Mouse (Mus musculus): ENCODE results near the gene Amph.

Amph gene

GRCm38 (mm10) chr13:19139771-19140170 lies 191.8 kb downstream of the Amph start:
- DNase-seq (ENCODE audit: low spot score), result no peak

- no peak for DNase-seq (ENCODE audit: low spot score)
Observed at GRCm38 (mm10) chr13:19143766-19144165, 195.8 kb downstream of the Amph start.

- no peak for DNase-seq (ENCODE audit: low spot score)
Observed at GRCm38 (mm10) chr13:19147468-19147867, 199.5 kb downstream of the Amph start.

GRCm38 (mm10) chr13:19149574-19149973 lies 201.6 kb downstream of the Amph start:
- no peak for DNase-seq (ENCODE audit: low spot score)

- no peak for DNase-seq (ENCODE audit: low spot score)
Observed at GRCm38 (mm10) chr13:19150438-19151301, 202.7 kb downstream of the Amph start.

GRCm38 (mm10) chr13:19152126-19152525 lies 204.1 kb downstream of the Amph start:
- DNase-seq (ENCODE audit: low spot score), result no peak

- DNase-seq (ENCODE audit: low spot score), result no peak
Observed at GRCm38 (mm10) chr13:19158484-19158883, 210.5 kb downstream of the Amph start.

- DNase-seq (ENCODE audit: low spot score), result no peak
Observed at GRCm38 (mm10) chr13:19160616-19161015, 212.6 kb downstream of the Amph start.

GRCm38 (mm10) chr13:19161111-19161510 lies 213.1 kb downstream of the Amph start:
- no peak for DNase-seq (ENCODE audit: low spot score)

- no peak for DNase-seq (ENCODE audit: low spot score)
Observed at GRCm38 (mm10) chr13:19162120-19162519, 214.1 kb downstream of the Amph start.

GRCm38 (mm10) chr13:19177662-19178259 lies 229.8 kb downstream of the Amph start:
- DNase-seq (ENCODE audit: low spot score), result no peak

- DNase-seq (ENCODE audit: low spot score), result no peak
Observed at GRCm38 (mm10) chr13:19178351-19178750, 230.3 kb downstream of the Amph start.

GRCm38 (mm10) chr13:19182259-19182658 lies 234.3 kb downstream of the Amph start:
- no peak for DNase-seq (ENCODE audit: low spot score)

- DNase-seq (ENCODE audit: low spot score), result no peak
Observed at GRCm38 (mm10) chr13:19190052-19190451, 242.0 kb downstream of the Amph start.

GRCm38 (mm10) chr13:19194803-19195202 lies 246.8 kb downstream of the Amph start:
- DNase-seq (ENCODE audit: low spot score), result no peak

GRCm38 (mm10) chr13:19195456-19195855 lies 247.5 kb downstream of the Amph start:
- no peak for DNase-seq (ENCODE audit: low spot score)
